Mouse (Mus musculus): ENCODE measurements at regions not wholly inside any gene's neighbourhood (a gene's known extent, or its start where the extent isn't known, plus 50 kb on each side); places are given as distances from the start of the nearest gene placed in this dataset.

DNA sequence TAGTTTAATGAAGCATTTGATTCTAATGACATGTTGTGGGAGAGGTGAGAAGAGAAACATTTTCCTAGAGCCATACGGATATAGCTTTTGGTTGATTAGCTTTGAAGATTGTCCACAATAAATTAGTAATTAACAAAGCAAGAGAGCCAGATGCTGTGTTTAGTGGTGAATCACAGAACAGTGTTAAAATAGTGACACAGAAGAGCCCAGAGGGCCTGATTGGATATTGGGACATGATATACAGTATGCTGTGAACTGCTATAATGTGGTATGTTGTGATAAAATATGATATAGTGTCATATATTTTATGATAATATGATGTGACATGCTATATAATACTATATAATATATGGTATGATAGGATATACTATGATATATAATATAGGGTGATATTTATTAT is 243.7 kb upstream of the Ngly1 start:
- Histone ChIP-seq H3K4me1 (replicated peaks; ENCODE audit: control insufficient read depth in 2 of 2, insufficient read depth in 2 of 2, low read length in 1 of 2) (no peaks in the 10 kb centered on the region), H3K27ac (no peak overlapping the region), H3K9me3 (ENCODE audit: control insufficient read depth, low read length) (no peaks in the 10 kb centered on the region), H3K9ac (replicated peaks) (no peak overlapping the region), H3K4me2 (ENCODE audit: low read depth) (no peak overlapping the region), H3K27me3 (ENCODE audit: control insufficient read depth, insufficient read depth, low read length) (no peaks in the 10 kb centered on the region), H3K4me3 (ENCODE audit: insufficient read depth in 1 of 2, low read depth in 2 of 2, low read length in 2 of 2) (no peak overlapping the region), H3K36me3 (replicated peaks; ENCODE audit: control insufficient read depth, insufficient read depth, low read depth) (no peaks in the 10 kb centered on the region)
- no peak for DNase-seq (ENCODE audit: low read depth in 3 of 3, low spot score in 3 of 3)
- ATAC-seq (ENCODE audit: insufficient read depth): no peak
- TF ChIP-seq CTCF (IDR thresholded peaks at IDR 0.05; ENCODE audit: low read depth): no peak
- WGBS (ENCODE audit: insufficient replicate concordance): 73% methylated on average over 1 of the region's 1 CpGs

DNA sequence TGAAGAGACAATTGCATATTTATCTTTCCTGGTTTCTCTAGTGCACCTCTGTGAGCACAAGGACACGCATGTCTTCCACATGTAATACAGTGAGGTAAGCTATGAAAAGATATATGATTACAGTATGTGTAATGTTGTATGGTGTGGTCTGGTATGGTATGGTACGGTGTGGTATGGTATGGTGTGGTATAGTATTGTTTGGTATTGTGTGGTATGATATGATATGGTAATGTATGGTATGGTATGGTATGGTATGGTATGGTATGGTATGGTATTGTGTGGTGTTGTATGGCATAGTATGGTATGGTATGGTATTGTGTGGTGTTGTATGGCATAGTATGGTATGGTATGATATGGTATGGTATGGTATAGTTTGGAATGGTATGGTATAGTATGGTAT is 242.1 kb upstream of the Ngly1 start:
- 64% methylated on average over 2 of the region's 2 CpGs for WGBS (ENCODE audit: insufficient replicate concordance)
- no peaks in the 10 kb centered on the region for H3K27me3 ChIP-seq (ENCODE audit: control insufficient read depth, insufficient read depth, low read length)
- DNase-seq (ENCODE audit: low read depth in 3 of 3, low spot score in 3 of 3) (no peak), ATAC-seq (ENCODE audit: insufficient read depth) (no peak)
- no peaks in the 10 kb centered on the region for H3K36me3 ChIP-seq (replicated peaks; ENCODE audit: control insufficient read depth, insufficient read depth, low read depth)
- no peak overlapping the region for H3K9ac ChIP-seq (replicated peaks)
- H3K4me2 ChIP-seq (ENCODE audit: low read depth): no peak overlapping the region
- H3K9me3 ChIP-seq (ENCODE audit: control insufficient read depth, low read length): no peaks in the 10 kb centered on the region
- TF ChIP-seq EP300 (IDR thresholded peaks at IDR 0.05; ENCODE audit: low read depth) (no peak), CTCF (IDR thresholded peaks at IDR 0.05; ENCODE audit: low read depth) (no peak)
- H3K4me3 ChIP-seq (ENCODE audit: insufficient read depth in 1 of 2, low read depth in 2 of 2, low read length in 2 of 2): no peak overlapping the region
- no peaks in the 10 kb centered on the region for H3K4me1 ChIP-seq (replicated peaks; ENCODE audit: control insufficient read depth in 2 of 2, insufficient read depth in 2 of 2, low read length in 1 of 2)
- H3K27ac ChIP-seq: no peak overlapping the region

DNA sequence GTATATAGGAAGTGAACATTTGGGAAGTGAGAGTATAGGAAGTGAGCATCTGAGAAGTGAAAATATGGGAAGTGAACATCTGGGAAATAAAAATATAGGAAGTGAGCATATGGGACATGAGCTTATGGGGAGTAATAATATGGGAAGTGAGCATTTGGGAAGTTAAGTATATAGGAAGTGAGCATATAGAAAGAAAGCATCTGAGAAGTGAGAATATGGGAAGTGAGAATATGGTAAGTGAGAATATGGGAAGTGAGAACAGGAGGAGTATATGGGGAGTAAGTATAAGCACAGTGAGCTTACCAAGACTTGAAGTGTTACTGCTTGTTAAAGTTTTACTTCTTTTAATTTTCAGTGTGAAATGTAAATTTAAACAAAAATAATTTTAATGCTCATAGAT is 239.3 kb upstream of the Ngly1 start:
- no peak overlapping the region for H3K9ac ChIP-seq (replicated peaks)
- no peaks in the 10 kb centered on the region for H3K4me1 ChIP-seq (replicated peaks; ENCODE audit: control insufficient read depth in 2 of 2, insufficient read depth in 2 of 2, low read length in 1 of 2)
- DNase-seq (ENCODE audit: low read depth in 3 of 3, low spot score in 3 of 3) (no peak), ATAC-seq (ENCODE audit: insufficient read depth) (no peak)
- H3K9me3 ChIP-seq (ENCODE audit: control insufficient read depth, low read length): no peaks in the 10 kb centered on the region
- no peak overlapping the region for H3K4me2 ChIP-seq (ENCODE audit: low read depth)
- no peaks in the 10 kb centered on the region for H3K36me3 ChIP-seq (replicated peaks; ENCODE audit: control insufficient read depth, insufficient read depth, low read depth)
- TF ChIP-seq EP300 (IDR thresholded peaks at IDR 0.05; ENCODE audit: low read depth): no peak
- TF ChIP-seq CTCF (IDR thresholded peaks at IDR 0.05; ENCODE audit: low read depth): no peak
- H3K27me3 ChIP-seq (ENCODE audit: control insufficient read depth, insufficient read depth, low read length): no peaks in the 10 kb centered on the region
- H3K4me3 ChIP-seq (ENCODE audit: insufficient read depth in 1 of 2, low read depth in 2 of 2, low read length in 2 of 2): no peak overlapping the region
- H3K27ac ChIP-seq: no peak overlapping the region

DNA sequence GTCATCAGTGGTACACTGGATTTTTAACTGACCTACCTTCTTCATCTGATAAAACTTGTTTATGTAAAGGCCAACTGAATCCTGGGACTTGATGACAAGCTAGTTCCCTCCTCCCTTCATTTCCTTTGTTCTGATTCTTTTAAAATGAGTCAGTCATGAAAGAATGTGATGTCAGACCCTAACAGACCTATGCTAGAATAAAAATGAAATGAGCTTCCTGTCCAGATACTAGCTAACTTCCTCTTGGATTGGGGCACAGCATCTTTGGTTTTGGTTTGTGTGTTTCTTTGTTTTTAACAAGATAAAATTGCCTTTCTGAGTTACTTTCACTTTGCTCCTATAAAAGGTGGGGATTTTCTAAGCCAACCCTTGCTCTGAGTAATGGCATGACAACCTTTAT is 225.2 kb upstream of the Ngly1 start:
- H3K4me2 ChIP-seq (ENCODE audit: low read depth): no peak overlapping the region
- H3K27ac ChIP-seq: no peak overlapping the region
- H3K9me3 ChIP-seq (ENCODE audit: control insufficient read depth, low read length): no peaks in the 10 kb centered on the region
- no peak overlapping the region for H3K9ac ChIP-seq (replicated peaks)
- no peak overlapping the region for H3K4me3 ChIP-seq (ENCODE audit: insufficient read depth in 1 of 2, low read depth in 2 of 2, low read length in 2 of 2)
- ATAC-seq (ENCODE audit: insufficient read depth) (no peak), DNase-seq (ENCODE audit: low read depth in 3 of 3, low spot score in 3 of 3) (no peak)
- H3K4me1 ChIP-seq (replicated peaks; ENCODE audit: control insufficient read depth in 2 of 2, insufficient read depth in 2 of 2, low read length in 1 of 2): no peaks in the 10 kb centered on the region
- H3K36me3 ChIP-seq (replicated peaks; ENCODE audit: control insufficient read depth, insufficient read depth, low read depth): no peaks in the 10 kb centered on the region
- no peak for TF ChIP-seq CTCF (IDR thresholded peaks at IDR 0.05; ENCODE audit: low read depth)
- no peak for TF ChIP-seq EP300 (IDR thresholded peaks at IDR 0.05; ENCODE audit: low read depth)
- H3K27me3 ChIP-seq (ENCODE audit: control insufficient read depth, insufficient read depth, low read length): no peaks in the 10 kb centered on the region

DNA sequence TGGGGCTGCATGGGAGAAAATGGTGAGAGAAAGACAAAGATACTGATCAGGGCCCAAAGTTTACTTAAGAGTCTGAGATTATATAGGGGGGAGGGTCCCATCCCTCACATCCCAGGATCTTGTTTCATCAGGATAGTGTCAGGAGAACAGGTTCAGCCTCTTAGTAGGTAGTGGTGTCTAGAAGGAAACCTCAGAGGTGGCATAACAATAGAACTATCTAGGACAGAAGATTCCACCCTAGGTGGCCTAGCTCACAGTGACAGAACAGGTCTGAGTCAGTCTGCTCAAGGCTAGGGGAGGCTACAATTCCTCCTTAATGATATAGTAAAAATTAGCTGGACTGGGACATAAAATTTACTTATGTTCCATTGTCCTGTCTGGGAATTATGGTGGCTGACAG is 211.3 kb upstream of the Ngly1 start:
- Histone ChIP-seq H3K4me1 (replicated peaks; ENCODE audit: control insufficient read depth in 2 of 2, insufficient read depth in 2 of 2, low read length in 1 of 2) (no peaks in the 10 kb centered on the region), H3K4me2 (ENCODE audit: low read depth) (no peak overlapping the region), H3K27ac (no peak overlapping the region), H3K4me3 (ENCODE audit: insufficient read depth in 1 of 2, low read depth in 2 of 2, low read length in 2 of 2) (no peak overlapping the region), H3K27me3 (ENCODE audit: control insufficient read depth, insufficient read depth, low read length) (no peaks in the 10 kb centered on the region), H3K9me3 (ENCODE audit: control insufficient read depth, low read length) (no peaks in the 10 kb centered on the region), H3K9ac (replicated peaks) (no peak overlapping the region), H3K36me3 (replicated peaks; ENCODE audit: control insufficient read depth, insufficient read depth, low read depth) (no peaks in the 10 kb centered on the region)
- no peak for TF ChIP-seq EP300 (IDR thresholded peaks at IDR 0.05; ENCODE audit: low read depth)
- TF ChIP-seq CTCF (IDR thresholded peaks at IDR 0.05; ENCODE audit: low read depth): no peak
- no peak for DNase-seq (ENCODE audit: low read depth in 3 of 3, low spot score in 3 of 3)
- ATAC-seq (ENCODE audit: insufficient read depth): no peak

DNA sequence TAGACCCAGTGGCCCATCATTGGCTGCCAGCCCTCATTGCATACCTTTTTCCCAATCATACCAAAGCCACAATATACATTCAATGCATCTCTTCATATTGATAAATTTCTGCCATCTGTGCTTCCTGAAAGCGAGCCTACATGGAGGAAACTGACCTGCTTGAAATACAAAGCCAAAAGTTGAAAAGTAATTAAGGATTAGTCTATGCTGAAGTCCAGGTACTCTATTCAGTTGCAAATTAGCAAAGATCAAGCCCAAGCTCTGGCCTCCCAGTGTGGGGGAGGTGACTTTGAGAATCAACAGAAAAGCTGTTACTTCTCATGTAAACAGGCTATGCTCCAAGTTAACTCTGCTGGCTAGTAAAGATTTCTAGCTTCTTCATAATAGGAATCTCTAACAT is 210.7 kb upstream of the Ngly1 start:
- Histone ChIP-seq H3K36me3 (replicated peaks; ENCODE audit: control insufficient read depth, insufficient read depth, low read depth) (no peaks in the 10 kb centered on the region), H3K4me2 (ENCODE audit: low read depth) (no peak overlapping the region), H3K27me3 (ENCODE audit: control insufficient read depth, insufficient read depth, low read length) (no peaks in the 10 kb centered on the region), H3K4me1 (replicated peaks; ENCODE audit: control insufficient read depth in 2 of 2, insufficient read depth in 2 of 2, low read length in 1 of 2) (no peaks in the 10 kb centered on the region), H3K9ac (replicated peaks) (no peak overlapping the region), H3K9me3 (ENCODE audit: control insufficient read depth, low read length) (no peaks in the 10 kb centered on the region), H3K4me3 (ENCODE audit: insufficient read depth in 1 of 2, low read depth in 2 of 2, low read length in 2 of 2) (no peak overlapping the region), H3K27ac (no peak overlapping the region)
- TF ChIP-seq EP300 (IDR thresholded peaks at IDR 0.05; ENCODE audit: low read depth) (no peak), CTCF (IDR thresholded peaks at IDR 0.05; ENCODE audit: low read depth) (no peak)
- ATAC-seq (ENCODE audit: insufficient read depth) (no peak), DNase-seq (ENCODE audit: low read depth in 3 of 3, low spot score in 3 of 3) (no peak)
- WGBS (ENCODE audit: insufficient replicate concordance): 40% methylated on average over 1 of the region's 1 CpGs

All from liver, embryonic 14.5 days (tissue).